Mouse (Mus musculus) G1E (cell line): ENCODE data around the gene Cmss1. TPM values are rescaled to one million over a fixed set of nuclear protein-coding genes. Genes with fewer than 3 reads are reported as not detected.

ENCODE experiments used
- ATAC-seq: 2 replicates; pipeline ENCODE4 v1.8.0; 2016; ENCODE audit warnings: mild to moderate bottlenecking; ENCODE audit not compliant: insufficient number of reproducible peaks, poor library complexity, low FRiP score, severe bottlenecking; ENCODE audit errors: extremely low read depth
- DNase-seq: peaks from one replicate; pipeline ENCODE4 v3.0.0; 2012; ENCODE audit warnings: low spot score
- H3K27me3 ChIP-seq: 2 replicates; pipeline ENCODE4 v1.6.1; 2012; ENCODE audit warnings: mild to moderate bottlenecking, low read length, inconsistent platforms; ENCODE audit not compliant: insufficient read depth
- H3K36me3 ChIP-seq: replicated peaks from 2 replicates; pipeline ENCODE3; 2012; ENCODE audit warnings: mild to moderate bottlenecking, inconsistent platforms
- H3K4me1 ChIP-seq: 2 replicates; pipeline ENCODE4 v1.6.1; 2012; ENCODE audit warnings: low read depth, low read length, inconsistent platforms, mixed read lengths; ENCODE audit not compliant: insufficient read depth
- H3K4me3 ChIP-seq: 2 replicates; pipeline ENCODE4 v1.5.1; 2012; ENCODE audit warnings: low read depth, mild to moderate bottlenecking, inconsistent platforms, low read length, moderate library complexity, mixed read lengths
- H3K9me3 ChIP-seq: replicated peaks from 2 replicates; pipeline ENCODE4 v1.6.1; 2012; ENCODE audit warnings: inconsistent platforms
- CTCF ChIP-seq: IDR thresholded peaks from 2 replicates; pipeline ENCODE4 v1.5.1; 2012; ENCODE audit warnings: low read depth, low read length, inconsistent platforms, mixed read lengths
- GATA1 ChIP-seq: IDR thresholded peaks from 2 replicates; pipeline ENCODE4 v1.6.1; 2012; ENCODE audit warnings: borderline replicate concordance, low read length, inconsistent platforms, mixed read lengths
- GATA2 ChIP-seq: IDR thresholded peaks from 2 replicates; pipeline ENCODE4 v1.6.1; 2012; ENCODE audit warnings: low read depth, low read length, inconsistent platforms, borderline replicate concordance
- POLR2AphosphoS5 ChIP-seq: IDR thresholded peaks from 2 replicates; pipeline ENCODE4 v1.6.1; 2012; ENCODE audit warnings: low read depth, low read length, inconsistent platforms; ENCODE audit not compliant: insufficient replicate concordance
- TAL1 ChIP-seq: conservative IDR thresholded peaks from 2 replicates; pipeline ENCODE4 v1.6.1; 2012; ENCODE audit warnings: low read depth, low read length, inconsistent platforms, mixed read lengths
- polyA plus RNA-seq: library from polyadenylated mRNA; stranded (reverse); fragments of >175 nt; gene quantifications from 2 replicates; pipeline ENCODE4 v1.2.3, GENCODE M21; 2012
- total RNA-seq, 2 experiments: library from RNA; stranded (forward) in 1 of 2; stranded (reverse) in 1 of 2; fragments of 200-1000 nt in 1 of 2; fragments of >200 nt in 1 of 2; fragmentation: Nextera tagmentation in 1 of 2; gene quantifications; 2 replicates each; pipeline ENCODE4 v1.2.3; 2014 to 2017

Gene Cmss1
- total and polyA plus RNA-seq, 3 experiments, result 12.8 to 66.7 (median 66.3) TPM

GRCm38 (mm10) chr16:57291696-57292095 is 315.0 kb downstream of the Cmss1 start:
- no peak for ATAC-seq
- Histone ChIP-seq H3K27me3 (peaks cover 2% of the 10 kb centered on the region; the same call in 1 of the 2 replicates), H3K9me3 (no peaks in the 10 kb centered on the region), H3K4me1 (no peaks in the 10 kb centered on the region), H3K36me3 (no peaks in the 10 kb centered on the region), H3K4me3 (no peak overlapping the region)
- TF ChIP-seq GATA1 (no peak), GATA2 (no peak), POLR2AphosphoS5 (no peak), TAL1 (no peak), CTCF (no peak)
- no peak for DNase-seq

DNA sequence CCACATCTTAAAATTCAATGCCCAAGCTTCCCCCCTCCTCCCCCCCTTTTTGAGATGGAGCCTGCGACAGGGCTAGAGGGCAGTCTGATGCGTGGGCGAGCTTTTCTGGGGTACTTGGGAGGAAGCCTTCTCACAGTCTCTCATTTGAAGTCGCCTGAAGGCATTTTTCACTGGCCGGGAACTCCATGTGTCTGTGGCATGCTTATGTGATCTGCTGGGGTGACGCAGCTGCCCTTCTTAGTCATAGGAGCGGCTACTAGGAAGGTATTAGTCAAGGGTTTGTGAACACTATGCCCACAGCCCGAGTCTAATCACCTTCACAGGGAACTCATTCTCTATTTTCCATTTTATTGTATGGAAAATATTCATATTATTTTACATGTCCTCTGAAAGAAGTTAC is 325.2 kb downstream of the Cmss1 start:
- Histone ChIP-seq H3K4me1 (no peaks in the 10 kb centered on the region), H3K27me3 (peaks cover 20% of the 10 kb centered on the region), H3K4me3 (no peak overlapping the region), H3K9me3 (no peaks in the 10 kb centered on the region), H3K36me3 (no peaks in the 10 kb centered on the region)
- ATAC-seq, result no peak
- DNase-seq, result no peak
- TF ChIP-seq CTCF, result no peak
- TF ChIP-seq POLR2AphosphoS5, result no peak
- TF ChIP-seq GATA2, result no peak
- no peak for TF ChIP-seq GATA1
- no peak for TF ChIP-seq TAL1

- no peaks in the 10 kb centered on the region for H3K9me3 ChIP-seq
- no peak for ATAC-seq
Observed at GRCm38 (mm10) chr16:57280221-57281217, 326.1 kb downstream of the Cmss1 start.

GRCm38 (mm10) chr16:57278976-57279626 is 327.6 kb downstream of the Cmss1 start:
- ATAC-seq, result no peak
- no peak overlapping the region for H3K4me3 ChIP-seq

More at GRCm38 (mm10) chr16:57280221-57281217, 326.1 kb downstream of the Cmss1 start:
- no peak for DNase-seq
- TF ChIP-seq TAL1 (no peak), GATA1 (no peak), CTCF (no peak)
- Histone ChIP-seq H3K27me3 (peaks cover 21% of the 10 kb centered on the region), H3K36me3 (no peaks in the 10 kb centered on the region), H3K4me1 (no peaks in the 10 kb centered on the region), H3K4me3 (no peak overlapping the region)

DNA sequence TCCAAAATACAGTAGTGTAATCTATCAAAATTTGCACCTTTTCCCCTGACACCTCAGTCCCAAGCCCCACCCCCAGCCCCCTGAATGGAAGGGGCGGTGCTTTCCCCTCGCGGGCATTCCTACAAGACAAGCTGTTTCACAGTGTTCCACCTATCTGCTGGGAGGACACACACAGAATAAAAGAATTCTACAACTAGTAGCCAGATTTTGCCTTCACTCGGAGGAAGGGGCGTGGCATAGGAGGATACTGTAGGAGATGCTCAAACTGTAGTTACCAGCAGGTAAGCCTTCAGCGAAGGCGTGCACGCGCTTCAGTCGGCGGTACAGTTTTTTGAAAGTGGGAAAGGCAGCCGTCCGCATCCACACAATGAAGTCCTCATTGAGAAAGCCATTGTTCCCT is 336.9 kb downstream of the Cmss1 start:
- ATAC-seq (no peak), DNase-seq (no peak)
- Histone ChIP-seq H3K9me3 (no peaks in the 10 kb centered on the region), H3K4me3 (no peak overlapping the region), H3K4me1 (no peaks in the 10 kb centered on the region), H3K27me3 (peaks cover 24% of the 10 kb centered on the region), H3K36me3 (no peaks in the 10 kb centered on the region)
- no peak for TF ChIP-seq GATA1
- TF ChIP-seq TAL1, result no peak
- TF ChIP-seq POLR2AphosphoS5, result no peak
- TF ChIP-seq CTCF, result no peak
- TF ChIP-seq GATA2, result no peak

More at GRCm38 (mm10) chr16:57278976-57279626, 327.6 kb downstream of the Cmss1 start:
- DNase-seq, result no peak
- TF ChIP-seq TAL1 (no peak), GATA1 (no peak), CTCF (no peak), POLR2AphosphoS5 (no peak), GATA2 (no peak)
- Histone ChIP-seq H3K9me3 (no peaks in the 10 kb centered on the region), H3K4me1 (no peaks in the 10 kb centered on the region), H3K36me3 (no peaks in the 10 kb centered on the region), H3K27me3 (peaks cover 18% of the 10 kb centered on the region)

- no peak for TF ChIP-seq GATA1
- TF ChIP-seq CTCF, result no peak
- no peak for TF ChIP-seq GATA2
- no peak for TF ChIP-seq TAL1
- TF ChIP-seq POLR2AphosphoS5, result no peak
- Histone ChIP-seq H3K36me3 (no peaks in the 10 kb centered on the region), H3K9me3 (no peaks in the 10 kb centered on the region), H3K4me3 (no peak overlapping the region), H3K4me1 (no peaks in the 10 kb centered on the region), H3K27me3 (peaks cover 24% of the 10 kb centered on the region)
- no peak for ATAC-seq
- DNase-seq, result no peak
Observed at GRCm38 (mm10) chr16:57268058-57268841, 338.4 kb downstream of the Cmss1 start.
